Mouse (Mus musculus) liver, embryonic 12.5 days (tissue): Measurements from ENCODE around the gene Hs6st1. TPM values are rescaled to one million over a fixed set of nuclear protein-coding genes. Genes with fewer than 3 reads are reported as not detected.

Source experiments
- ATAC-seq: fragments of 200-750 bp; cut with Nextera tagmentation; 2 replicates; pipeline ENCODE4 v1.8.0; 2017; ENCODE audit warnings: moderate number of reproducible peaks, mild to moderate bottlenecking, moderate library complexity
- H3K27ac ChIP-seq: fragments of 300-500 bp; sonication (generic); 2 replicates; pipeline ENCODE4 v1.5.1; 2016; ENCODE audit warnings: mild to moderate bottlenecking
- H3K27me3 ChIP-seq: fragments of 300-500 bp; sonication (generic); replicated peaks from 2 replicates; pipeline ENCODE4 v1.6.1; 2016; ENCODE audit warnings: mild to moderate bottlenecking, moderate library complexity
- H3K36me3 ChIP-seq: fragments of 300-500 bp; sonication (generic); 2 replicates; pipeline ENCODE4 v1.6.1; 2016; ENCODE audit warnings: mild to moderate bottlenecking, moderate library complexity
- H3K4me1 ChIP-seq: fragments of 300-500 bp; sonication (generic); 2 replicates; pipeline ENCODE4 v1.6.1; 2016
- H3K4me2 ChIP-seq: fragments of 300-500 bp; sonication (generic); 2 replicates; pipeline ENCODE4 v1.6.1; 2016; ENCODE audit warnings: mild to moderate bottlenecking, moderate library complexity
- H3K4me3 ChIP-seq: fragments of 300-500 bp; sonication (generic); 2 replicates; pipeline ENCODE4 v1.5.1; 2016; ENCODE audit warnings: mild to moderate bottlenecking, moderate library complexity
- H3K9ac ChIP-seq: fragments of 300-500 bp; sonication (generic); 2 replicates; pipeline ENCODE4 v1.6.1; 2016; ENCODE audit warnings: mild to moderate bottlenecking, moderate library complexity
- H3K9me3 ChIP-seq: fragments of 300-500 bp; sonication (generic); replicated peaks from 2 replicates; pipeline ENCODE4 v1.6.1; 2016; ENCODE audit warnings: mild to moderate bottlenecking, moderate library complexity
- WGBS: fragments of 180-500 bp; shearing (Covaris S2); methylation state at CpG from one replicate; pipeline ENCODE4 v1.1.7; 2016; ENCODE audit not compliant: insufficient replicate concordance; 5-methylcytosine and 5-hydroxymethylcytosine counted together
- microRNA-seq: library from miRNA; unstranded; fragments of <30 nt; microRNA quantifications from one replicate; pipeline ENCODE4, GENCODE M21; 2017
- polyA plus RNA-seq: library from polyadenylated mRNA; unstranded; fragments of >200 nt; fragmentation: Nextera tagmentation; extraction: Ambion mirVana; gene quantifications from 2 replicates; pipeline ENCODE4 v1.2.1, GENCODE M21; 2016

Hs6st1 gene
- polyA plus RNA-seq, 1 experiment from 2014 or later = 21.9 TPM

DNA sequence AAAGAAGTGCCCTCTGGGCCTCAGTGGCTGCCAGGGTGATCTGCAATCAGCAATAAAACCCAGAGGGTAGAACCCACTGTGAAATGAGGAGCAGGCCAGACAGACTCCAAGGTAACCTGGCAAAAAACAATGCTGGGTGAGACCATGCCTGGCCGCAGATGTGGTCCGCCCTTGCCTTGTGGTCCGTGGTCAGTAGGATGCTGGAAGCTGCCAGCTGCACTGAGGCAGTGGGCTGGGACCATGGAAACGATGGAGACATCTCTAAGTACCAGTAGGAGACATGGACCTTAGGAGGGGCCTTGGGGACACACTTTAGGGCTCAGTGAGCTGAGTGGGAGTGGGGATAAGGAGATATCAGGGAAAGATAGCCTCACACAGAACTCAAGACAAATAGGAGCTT is 64.0 kb downstream of the Hs6st1 start:
- peak overlapping the region; percentile 60 for H3K9ac ChIP-seq
- no peaks in the 10 kb centered on the region for H3K27me3 ChIP-seq
- H3K4me1 ChIP-seq = peaks cover 52% of the 10 kb centered on the region
- no peaks in the 10 kb centered on the region for H3K36me3 ChIP-seq
- peak overlapping the region; percentile 87 for H3K27ac ChIP-seq
- H3K9me3 ChIP-seq = no peaks in the 10 kb centered on the region
- WGBS = 58% methylated on average over 4 of the region's 4 CpGs
- peak overlapping the region; percentile 62 for H3K4me2 ChIP-seq
- no peak for ATAC-seq
- H3K4me3 ChIP-seq = peak overlapping the region; percentile 39

DNA sequence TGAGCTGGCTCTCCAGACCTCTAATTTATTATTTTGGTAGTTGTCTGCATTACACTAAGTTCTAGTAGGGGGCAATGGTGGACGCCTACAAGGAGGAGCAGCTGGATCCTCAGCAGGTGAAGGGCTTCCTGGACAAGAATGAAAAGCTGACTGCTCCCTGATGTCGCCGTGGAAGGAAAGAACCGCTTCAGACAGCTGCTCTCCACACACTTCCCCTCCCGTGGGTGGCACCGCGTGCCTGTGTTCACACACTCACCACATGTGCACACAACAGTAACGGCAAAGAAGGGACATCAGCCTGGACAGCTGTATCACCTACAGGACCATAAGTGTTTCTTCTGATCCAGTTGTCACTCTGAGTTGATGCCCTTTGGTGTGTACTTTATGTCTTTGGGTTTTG is 64.8 kb downstream of the Hs6st1 start:
- no peak overlapping the region for H3K4me3 ChIP-seq
- WGBS = 48% methylated on average over 8 of the region's 8 CpGs
- no peak overlapping the region for H3K9ac ChIP-seq

DNA sequence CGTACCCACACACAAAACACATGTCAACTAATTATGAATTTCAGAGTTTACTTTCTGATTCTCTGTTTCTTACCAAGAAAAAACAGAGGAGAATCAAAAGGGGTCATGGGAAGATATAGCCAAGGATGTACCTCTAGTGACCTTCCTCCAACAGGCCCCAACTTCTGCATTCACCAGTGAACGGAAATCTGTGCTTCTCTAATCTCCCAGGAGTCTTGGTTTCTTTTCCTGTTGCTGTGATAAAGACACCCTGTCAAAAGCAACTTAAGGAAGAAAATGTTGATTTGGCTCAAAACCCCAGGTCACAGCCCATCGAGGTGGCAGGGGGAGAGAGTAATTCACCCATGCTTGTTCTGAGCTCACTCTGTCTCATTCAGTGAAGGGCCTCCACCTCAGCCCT is 65.4 kb downstream of the Hs6st1 start:
- Histone ChIP-seq H3K27me3 (no peaks in the 10 kb centered on the region), H3K9ac (no peak overlapping the region), H3K36me3 (no peaks in the 10 kb centered on the region), H3K4me3 (no peak overlapping the region), H3K27ac (peak overlapping the region; percentile 11; the same call in 1 of the 2 replicates), H3K4me2 (no peak overlapping the region), H3K4me1 (peaks cover 48% of the 10 kb centered on the region), H3K9me3 (no peaks in the 10 kb centered on the region)
- no peak for ATAC-seq
- 51% methylated on average over 3 of the region's 3 CpGs for WGBS

More for the DNA sequence above, 64.8 kb downstream of the Hs6st1 start:
- peak overlapping the region; percentile 62; the same call in 1 of the 2 replicates for H3K4me2 ChIP-seq
- H3K27me3 ChIP-seq = no peaks in the 10 kb centered on the region
- no peaks in the 10 kb centered on the region for H3K9me3 ChIP-seq
- peak overlapping the region; percentile 59 for H3K27ac ChIP-seq
- peaks cover 52% of the 10 kb centered on the region for H3K4me1 ChIP-seq
- ATAC-seq = no peak
- no peaks in the 10 kb centered on the region for H3K36me3 ChIP-seq

DNA sequence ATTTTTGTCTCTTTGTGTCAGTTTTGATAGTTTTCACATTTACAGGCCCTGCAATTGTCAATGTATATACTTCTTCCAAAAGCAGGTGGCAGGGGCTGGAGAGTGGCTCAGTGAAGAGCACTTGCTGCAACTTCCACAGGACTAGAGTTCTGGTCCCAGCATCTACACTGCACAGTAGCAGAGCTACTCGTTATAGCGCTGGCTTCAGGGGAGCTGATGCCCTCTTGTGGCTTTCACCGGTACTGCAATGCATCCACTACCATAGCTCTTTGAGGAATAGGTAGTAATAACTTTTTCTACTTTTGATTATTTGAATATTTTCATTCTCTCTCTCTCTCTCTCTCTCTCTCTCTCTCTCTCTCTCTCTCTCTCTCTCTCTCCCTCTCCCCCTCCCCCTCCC is 66.4 kb downstream of the Hs6st1 start:
- H3K27me3 ChIP-seq = no peaks in the 10 kb centered on the region
- no peak overlapping the region for H3K27ac ChIP-seq
- H3K9ac ChIP-seq = no peak overlapping the region

DNA sequence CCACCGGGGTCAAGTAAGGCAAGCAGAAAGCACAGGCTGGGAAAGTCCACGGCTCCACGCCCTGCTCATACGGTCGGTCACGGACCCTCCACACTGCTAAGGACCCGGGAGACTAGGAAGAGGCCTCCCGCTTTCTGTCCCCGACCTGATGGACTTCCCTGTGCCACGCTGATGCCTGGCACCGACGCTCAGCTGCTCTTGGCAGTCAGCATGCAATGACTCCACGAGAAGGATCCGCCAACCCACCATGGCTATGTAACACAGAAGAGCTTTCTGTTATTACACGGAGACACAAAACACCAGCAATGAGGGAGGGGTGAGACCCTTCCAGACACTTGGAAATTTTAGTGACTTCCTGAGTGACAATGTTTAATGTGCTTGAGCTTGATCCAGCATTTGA is 72.1 kb downstream of the Hs6st1 start:
- Histone ChIP-seq H3K4me2 (no peak overlapping the region), H3K4me3 (no peak overlapping the region), H3K27me3 (no peaks in the 10 kb centered on the region), H3K36me3 (peaks cover 43% of the 10 kb centered on the region), H3K9me3 (no peaks in the 10 kb centered on the region), H3K27ac (no peak overlapping the region), H3K9ac (no peak overlapping the region), H3K4me1 (no peaks in the 10 kb centered on the region)
- 81% methylated on average over 15 of the region's 15 CpGs for WGBS
- ATAC-seq = no peak

More for the DNA sequence above, 66.4 kb downstream of the Hs6st1 start:
- 0% methylated on average over 3 of the region's 3 CpGs for WGBS
- Histone ChIP-seq H3K4me2 (no peak overlapping the region), H3K9me3 (no peaks in the 10 kb centered on the region), H3K36me3 (no peaks in the 10 kb centered on the region), H3K4me1 (peaks cover 38% of the 10 kb centered on the region), H3K4me3 (no peak overlapping the region)
- peak; percentile 13; the same call in 1 of the 2 replicates for ATAC-seq

DNA sequence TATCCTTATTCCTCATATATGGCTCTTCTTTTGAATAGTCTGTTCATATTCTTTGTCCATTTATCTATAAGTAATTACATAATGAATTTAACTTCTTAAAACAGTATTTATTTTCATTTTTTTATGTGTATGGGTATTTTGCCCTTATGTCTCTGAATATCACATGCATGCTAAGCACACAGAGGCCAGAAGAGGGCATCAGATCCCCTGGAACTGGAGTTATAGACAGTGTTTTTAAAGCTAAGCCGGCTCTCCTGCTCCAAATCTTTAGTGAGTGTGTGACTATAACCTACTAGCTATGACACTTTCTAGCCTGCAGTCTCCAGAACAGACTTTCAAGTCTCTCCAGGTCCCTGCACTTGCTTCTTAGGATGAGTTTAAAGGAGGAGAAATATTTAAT is 76.8 kb downstream of the Hs6st1 start:
- Histone ChIP-seq H3K27ac (no peak overlapping the region), H3K4me2 (no peak overlapping the region), H3K4me1 (no peaks in the 10 kb centered on the region), H3K9ac (no peak overlapping the region), H3K9me3 (no peaks in the 10 kb centered on the region), H3K36me3 (peaks cover 90% of the 10 kb centered on the region), H3K4me3 (no peak overlapping the region), H3K27me3 (no peaks in the 10 kb centered on the region)
- 33% methylated on average over 1 of the region's 1 CpGs for WGBS
- no peak for ATAC-seq

DNA sequence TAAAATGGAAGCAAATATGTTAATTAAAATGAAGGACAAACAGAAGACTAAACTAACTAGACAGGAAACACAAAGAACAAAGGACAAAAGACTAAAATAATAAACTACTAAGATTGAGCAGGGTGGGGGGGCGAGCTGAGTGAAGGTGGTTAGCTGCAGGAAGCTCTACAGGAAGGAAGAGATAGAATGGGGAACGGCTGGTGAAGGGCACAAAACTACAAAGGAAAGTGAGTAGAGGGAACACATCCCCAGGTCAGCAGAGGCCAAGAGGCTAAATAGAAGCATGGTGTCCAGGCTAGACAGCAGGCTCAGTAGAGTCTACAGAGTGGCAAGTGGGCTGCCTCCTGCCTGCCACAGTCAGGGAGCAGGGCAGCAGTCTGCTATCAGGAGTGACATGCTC is 80.6 kb downstream of the Hs6st1 start:
- 0 out of 2 replicates have a peak, but pooled peaks have one; percentile 8 for ATAC-seq
- H3K4me2 ChIP-seq = no peak overlapping the region
- H3K4me3 ChIP-seq = no peak overlapping the region
- H3K9ac ChIP-seq = no peak overlapping the region
- WGBS = 58% methylated on average over 2 of the region's 2 CpGs
- no peak overlapping the region; the same call in 1 of the 2 replicates for H3K27ac ChIP-seq
- H3K4me1 ChIP-seq = no peaks in the 10 kb centered on the region
- H3K27me3 ChIP-seq = no peaks in the 10 kb centered on the region
- H3K36me3 ChIP-seq = peaks cover 97% of the 10 kb centered on the region
- no peaks in the 10 kb centered on the region for H3K9me3 ChIP-seq

DNA sequence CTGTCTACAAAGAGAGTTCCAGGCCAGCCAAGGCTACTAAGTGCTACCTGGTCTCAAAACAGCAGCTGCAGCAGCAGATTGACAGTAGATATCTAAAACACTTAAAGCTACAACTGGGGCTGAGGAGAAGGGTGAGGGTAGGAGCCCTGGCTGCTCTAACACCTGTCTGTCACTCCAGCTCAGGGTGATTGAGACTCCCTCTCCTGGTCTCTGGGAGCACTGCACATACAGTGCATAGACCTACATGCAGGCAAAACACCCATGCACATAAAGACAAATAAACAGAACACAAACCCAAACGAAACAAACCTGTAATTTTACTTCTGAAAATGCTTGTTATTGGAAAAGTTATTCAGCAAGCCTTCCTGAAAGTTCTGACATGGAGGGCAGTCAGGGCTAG is 81.2 kb downstream of the Hs6st1 start:
- ATAC-seq = peak; percentile 59; the same call in 1 of the 2 replicates
- peaks cover 97% of the 10 kb centered on the region for H3K36me3 ChIP-seq
- 35% methylated on average over 1 of the region's 1 CpGs for WGBS

More for the DNA sequence above, 81.2 kb downstream of the Hs6st1 start:
- Histone ChIP-seq H3K9me3 (no peaks in the 10 kb centered on the region), H3K27ac (no peak overlapping the region), H3K4me3 (no peak overlapping the region), H3K4me1 (no peaks in the 10 kb centered on the region), H3K9ac (no peak overlapping the region), H3K27me3 (no peaks in the 10 kb centered on the region), H3K4me2 (no peak overlapping the region)

Small RNA genes within 50 kb of the gene (microRNA-seq; reads per million reads assigned to microRNA genes)
- 2.1 reads per million for gene Mir6897

Other genes with a start within 250 kb of the Hs6st1 start
- gene Uggt1, start 176.3 kb downstream of the Hs6st1 start, polyA plus RNA-seq = 28.5 and 29.0 TPM in 2 replicates
- gene Neurl3, start 206.3 kb downstream of the Hs6st1 start, polyA plus RNA-seq = 3.4 and 3.7 TPM in 2 replicates
- 2.3 and 3.4 TPM in 2 replicates for gene Arid5a, start 239.3 kb downstream of the Hs6st1 start, polyA plus RNA-seq